Mouse (Mus musculus) 3T3-L1 (cell line): Measurements from ENCODE around the gene Mt4.

ENCODE experiments used
- DNase-seq: peaks from one replicate; pipeline ENCODE4 v3.0.0-alpha.2; 2015; ENCODE audit warnings: low read depth, low spot score

The Mt4 gene

GRCm38 (mm10) chr8:94136933-94137332, at the start of gene Mt4:
Gene Mt4 (plus strand): TSS chr8:94137197.
- no peak for DNase-seq

- DNase-seq = no peak
Measured at GRCm38 (mm10) chr8:94087964-94088363, 49.0 kb upstream of the Mt4 start.

GRCm38 (mm10) chr8:94089715-94090114, 47.3 kb upstream of the Mt4 start:
- DNase-seq = no peak

GRCm38 (mm10) chr8:94092848-94093247, 44.1 kb upstream of the Mt4 start:
- DNase-seq = no peak

GRCm38 (mm10) chr8:94094281-94094680, 42.7 kb upstream of the Mt4 start:
- DNase-seq = no peak

- peak; percentile 99 for DNase-seq
Measured at GRCm38 (mm10) chr8:94098081-94098974, 38.7 kb upstream of the Mt4 start, which contains the start of gene Bbs2. Gene Bbs2 (minus strand): TSS chr8:94098928.

GRCm38 (mm10) chr8:94098996-94099395, 38.0 kb upstream of the Mt4 start:
- no peak for DNase-seq

- peak; percentile 64 for DNase-seq
Measured at GRCm38 (mm10) chr8:94104146-94104545, 32.9 kb upstream of the Mt4 start.

- DNase-seq = peak; percentile 40
Measured at GRCm38 (mm10) chr8:94107871-94108270, 29.1 kb upstream of the Mt4 start.

- no peak for DNase-seq
Measured at GRCm38 (mm10) chr8:94109396-94109795, 27.6 kb upstream of the Mt4 start.

- DNase-seq = no peak
Measured at GRCm38 (mm10) chr8:94109835-94110234, 27.2 kb upstream of the Mt4 start.

- DNase-seq = peak; percentile 43
Measured at GRCm38 (mm10) chr8:94110526-94111177, 26.3 kb upstream of the Mt4 start.

- no peak for DNase-seq
Measured at GRCm38 (mm10) chr8:94113435-94113834, 23.6 kb upstream of the Mt4 start.

GRCm38 (mm10) chr8:94113972-94114371, 23.0 kb upstream of the Mt4 start:
- no peak for DNase-seq

GRCm38 (mm10) chr8:94118776-94119430, 18.1 kb upstream of the Mt4 start:
- DNase-seq = no peak

GRCm38 (mm10) chr8:94121625-94122024, 15.4 kb upstream of the Mt4 start:
- no peak for DNase-seq

- no peak for DNase-seq
Measured at GRCm38 (mm10) chr8:94122711-94123468, 14.1 kb upstream of the Mt4 start.

- no peak for DNase-seq
Measured at GRCm38 (mm10) chr8:94127711-94128110, 9.3 kb upstream of the Mt4 start.

GRCm38 (mm10) chr8:94129133-94129789, 7.7 kb upstream of the Mt4 start:
- no peak for DNase-seq

GRCm38 (mm10) chr8:94130126-94130525, 6.9 kb upstream of the Mt4 start:
- no peak for DNase-seq

GRCm38 (mm10) chr8:94132096-94132495, 4.9 kb upstream of the Mt4 start:
- peak; percentile 74 for DNase-seq
